Mouse (Mus musculus) cerebellum, adult 2 months (tissue): ENCODE measurements at regions not wholly inside any gene's neighbourhood (a gene's known extent, or its start where the extent isn't known, plus 50 kb on each side); places are given as distances from the start of the nearest gene placed in this dataset.

Source experiments
- CTCF ChIP-seq: fragments of 200-500 bp; IDR thresholded peaks from 2 replicates; pipeline ENCODE4 v1.5.1; 2011; ENCODE audit warnings: low read depth, mild to moderate bottlenecking, control low read depth, low read length, moderate library complexity, borderline replicate concordance; ENCODE audit not compliant: insufficient read depth
- POLR2A ChIP-seq: fragments of 200-500 bp; IDR thresholded peaks from 2 replicates; pipeline ENCODE4 v1.6.1; 2011; ENCODE audit warnings: low read length, control low read depth, borderline replicate concordance; ENCODE audit not compliant: insufficient read depth

- TF ChIP-seq CTCF (no peak), POLR2A (no peak)
Measured at GRCm38 (mm10) chr14:105503806-105504205, 245.4 kb downstream of the Ndfip2 start.
